Mouse (Mus musculus) limb, embryonic 10.5 days (tissue): ENCODE data around the gene Cdhr5. TPM values are rescaled to one million over a fixed set of nuclear protein-coding genes. Genes with fewer than 3 reads are reported as not detected.
"Not testable (repeated sequence)": the region's sequence is repeated elsewhere in the genome, so short reads cannot be mapped to it uniquely, and the experiment has no call there.

Experiments
- DNase-seq: peaks from one replicate; pipeline ENCODE4 v3.0.0-alpha.2; 2017; ENCODE audit warnings: low spot score
- H3K27ac ChIP-seq: fragments of 300-500 bp; sonication (generic); 2 replicates; pipeline ENCODE4 v1.5.1; 2016; ENCODE audit warnings: mild to moderate bottlenecking
- H3K27me3 ChIP-seq: fragments of 300-500 bp; sonication (generic); 2 replicates; pipeline ENCODE4 v1.6.1; 2016; ENCODE audit warnings: low read depth, mild to moderate bottlenecking; ENCODE audit not compliant: poor library complexity, severe bottlenecking
- H3K36me3 ChIP-seq: fragments of 300-500 bp; sonication (generic); 2 replicates; pipeline ENCODE4 v1.6.1; 2016; ENCODE audit warnings: mild to moderate bottlenecking, moderate library complexity
- H3K4me1 ChIP-seq: fragments of 300-500 bp; sonication (generic); 2 replicates; pipeline ENCODE4 v1.6.1; 2016
- H3K4me3 ChIP-seq: fragments of 300-500 bp; sonication (generic); 2 replicates; pipeline ENCODE4 v1.5.1; 2016; ENCODE audit warnings: mild to moderate bottlenecking, moderate library complexity
- H3K9me3 ChIP-seq: fragments of 300-500 bp; sonication (generic); replicated peaks from 2 replicates; pipeline ENCODE4 v1.6.1; 2016; ENCODE audit warnings: mild to moderate bottlenecking
- WGBS: fragments of 180-500 bp; shearing (Covaris S2); methylation state at CpG from one replicate; pipeline ENCODE4 v1.1.7; 2016; 5-methylcytosine and 5-hydroxymethylcytosine counted together
- polyA plus RNA-seq: library from polyadenylated mRNA; unstranded; fragments of >200 nt; fragmentation: Nextera tagmentation; extraction: Ambion mirVana; gene quantifications from 2 replicates; pipeline ENCODE4 v1.2.1, GENCODE M21; 2016

The Cdhr5 gene
- polyA plus RNA-seq, 1 experiment from 2014 or later, result not detected

DNA sequence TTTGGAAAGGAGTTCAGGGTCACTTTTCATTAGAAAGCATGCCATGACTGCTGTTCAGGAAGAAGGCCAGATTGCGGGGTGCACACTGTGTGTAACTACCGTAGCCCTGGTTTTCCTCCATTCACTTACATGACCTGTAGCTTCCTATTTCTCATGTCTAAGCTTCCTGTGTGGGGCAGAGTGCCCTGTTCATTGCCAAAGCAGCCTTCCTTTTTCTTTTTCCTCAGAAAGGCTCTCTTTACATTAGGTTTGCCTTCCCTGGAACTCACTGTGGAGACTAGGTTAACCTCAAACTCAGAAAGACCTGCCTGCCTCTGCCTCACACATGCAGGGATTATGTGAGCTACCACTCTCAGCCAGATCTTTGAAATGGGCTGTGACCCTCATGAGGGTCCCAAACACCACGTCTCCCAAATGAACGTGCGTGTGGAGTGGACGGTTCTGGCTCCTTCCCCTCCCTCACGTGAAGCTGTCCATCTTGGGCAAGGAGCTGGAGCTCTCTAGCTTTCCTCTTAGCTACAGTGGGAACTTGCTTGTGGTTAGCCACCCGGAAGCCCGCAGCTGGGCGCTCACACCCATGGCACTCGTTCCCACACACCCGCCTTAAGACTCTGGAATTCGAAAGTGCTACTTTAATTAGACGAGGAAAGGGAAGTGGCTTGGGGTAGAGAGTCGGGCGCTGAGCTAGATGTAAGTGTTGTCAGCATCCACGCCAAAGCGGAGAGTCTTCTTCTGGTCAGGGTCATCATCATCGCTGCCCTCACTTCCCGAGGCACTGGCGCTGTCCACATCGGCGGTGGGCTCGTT, 7.9 kb downstream of the Cdhr5 start:
- no peak for DNase-seq
- H3K36me3 ChIP-seq, result peaks cover 11% of the 10 kb centered on the region
- H3K27me3 ChIP-seq, result no peaks in the 10 kb centered on the region
- no peak overlapping the region for H3K27ac ChIP-seq
- H3K9me3 ChIP-seq, result no peaks in the 10 kb centered on the region
- 80% methylated on average over 24 of the region's 24 CpGs for WGBS
- no peak overlapping the region for H3K4me3 ChIP-seq
- H3K4me1 ChIP-seq, result peaks cover 23% of the 10 kb centered on the region

DNA sequence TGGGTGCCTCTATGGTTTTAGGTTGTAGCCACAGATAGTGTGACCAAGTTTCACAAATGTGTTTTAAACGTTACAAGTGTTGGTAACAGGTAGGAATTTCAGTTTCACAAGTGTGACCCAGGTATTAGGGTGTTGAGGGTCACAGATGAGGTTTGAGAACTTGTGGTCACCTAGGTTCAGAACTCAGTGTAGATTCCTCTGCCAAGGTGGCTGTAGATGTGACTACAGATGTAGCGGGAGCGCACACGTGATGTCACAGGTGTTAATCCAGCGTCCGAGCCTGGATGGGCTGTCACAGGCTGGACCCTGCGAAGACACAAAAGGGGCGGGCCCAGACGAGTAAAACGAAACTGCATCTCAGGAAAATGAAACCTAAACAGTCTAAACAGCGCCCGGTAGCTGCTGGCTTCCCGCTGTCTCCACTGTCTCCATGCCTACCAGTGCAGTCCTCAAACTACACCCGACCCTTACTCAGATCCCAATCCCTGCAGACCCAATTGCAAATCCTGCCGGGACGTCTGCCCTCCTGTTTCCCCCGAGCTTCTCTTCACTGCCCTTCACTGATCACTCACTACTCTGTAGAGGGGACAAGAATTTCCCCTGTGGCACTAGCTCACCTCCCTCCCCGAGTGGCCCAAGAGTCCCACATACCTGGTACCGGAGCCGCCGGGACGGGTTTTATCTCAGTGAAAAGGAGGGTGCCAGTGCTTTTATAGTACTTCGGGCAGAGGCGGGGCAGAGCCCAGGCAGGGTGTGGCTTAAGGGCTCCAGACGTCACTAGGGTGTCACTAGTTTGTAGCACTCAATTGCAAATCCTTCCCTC, 10.6 kb downstream of the Cdhr5 start, which contains the start of gene Irf7:
Irf7 (minus strand) TSS at position 743 of the 823 bp plus-strand sequence.
- 14% methylated on average over 25 of the region's 25 CpGs for WGBS
- Histone ChIP-seq H3K36me3 (peaks cover 38% of the 10 kb centered on the region), H3K27ac (peak within 1 kb of the TSS; percentile 11), H3K27me3 (no peaks in the 10 kb centered on the region), H3K4me1 (peaks cover 23% of the 10 kb centered on the region), H3K9me3 (no peaks in the 10 kb centered on the region), H3K4me3 (peak within 1 kb of the TSS; percentile 46)
- no peak for DNase-seq

- peaks cover 44% of the 10 kb centered on the region for H3K36me3 ChIP-seq
- no peak for DNase-seq
- H3K4me1 ChIP-seq, result peaks cover 23% of the 10 kb centered on the region
- no peak overlapping the region for H3K4me3 ChIP-seq
- no peaks in the 10 kb centered on the region for H3K27me3 ChIP-seq
- no peak overlapping the region for H3K27ac ChIP-seq
- WGBS, result 47% methylated on average over 11 of the region's 11 CpGs
- no peaks in the 10 kb centered on the region for H3K9me3 ChIP-seq
Observed at GRCm38 (mm10) chr7:141265411-141265738, 11.2 kb downstream of the Cdhr5 start.

GRCm38 (mm10) chr7:141264761-141265410, 11.7 kb downstream of the Cdhr5 start:
- 37% methylated on average over 12 of the region's 12 CpGs for WGBS
- Histone ChIP-seq H3K4me3 (no peak overlapping the region), H3K27ac (no peak overlapping the region), H3K9me3 (no peaks in the 10 kb centered on the region), H3K36me3 (peaks cover 49% of the 10 kb centered on the region), H3K27me3 (no peaks in the 10 kb centered on the region), H3K4me1 (peaks cover 23% of the 10 kb centered on the region)
- peak; percentile 55 for DNase-seq

- Histone ChIP-seq H3K4me1 (peaks cover 21% of the 10 kb centered on the region), H3K4me3 (no peak overlapping the region), H3K36me3 (peaks cover 56% of the 10 kb centered on the region), H3K27ac (no peak overlapping the region), H3K27me3 (no peaks in the 10 kb centered on the region), H3K9me3 (no peaks in the 10 kb centered on the region)
- WGBS, result 74% methylated on average over 11 of the region's 11 CpGs
- no peak for DNase-seq
Observed at GRCm38 (mm10) chr7:141264041-141264700, 12.4 kb downstream of the Cdhr5 start.

- Histone ChIP-seq H3K27me3 (no peaks in the 10 kb centered on the region), H3K36me3 (peaks cover 61% of the 10 kb centered on the region), H3K4me1 (peaks cover 19% of the 10 kb centered on the region), H3K27ac (no peak overlapping the region), H3K9me3 (no peaks in the 10 kb centered on the region), H3K4me3 (no peak overlapping the region)
- WGBS, result 92% methylated on average over 13 of the region's 13 CpGs
- no peak for DNase-seq
Observed at GRCm38 (mm10) chr7:141263640-141264039, 12.9 kb downstream of the Cdhr5 start.

- Histone ChIP-seq H3K4me3 (no peak overlapping the region), H3K4me1 (peaks cover 17% of the 10 kb centered on the region), H3K27ac (no peak overlapping the region), H3K36me3 (peaks cover 83% of the 10 kb centered on the region), H3K27me3 (no peaks in the 10 kb centered on the region), H3K9me3 (no peaks in the 10 kb centered on the region)
- DNase-seq, result no peak
- 96% methylated on average over 3 of the region's 3 CpGs for WGBS
Observed at GRCm38 (mm10) chr7:141261480-141261879, 15.1 kb downstream of the Cdhr5 start.

- Histone ChIP-seq H3K36me3 (peaks cover 97% of the 10 kb centered on the region), H3K4me3 (no peak overlapping the region), H3K9me3 (no peaks in the 10 kb centered on the region), H3K4me1 (no peaks in the 10 kb centered on the region), H3K27ac (no peak overlapping the region), H3K27me3 (no peaks in the 10 kb centered on the region)
- DNase-seq, result no peak
- 95% methylated on average over 10 of the region's 10 CpGs for WGBS
Observed at GRCm38 (mm10) chr7:141256159-141256558, 20.4 kb downstream of the Cdhr5 start.

DNA sequence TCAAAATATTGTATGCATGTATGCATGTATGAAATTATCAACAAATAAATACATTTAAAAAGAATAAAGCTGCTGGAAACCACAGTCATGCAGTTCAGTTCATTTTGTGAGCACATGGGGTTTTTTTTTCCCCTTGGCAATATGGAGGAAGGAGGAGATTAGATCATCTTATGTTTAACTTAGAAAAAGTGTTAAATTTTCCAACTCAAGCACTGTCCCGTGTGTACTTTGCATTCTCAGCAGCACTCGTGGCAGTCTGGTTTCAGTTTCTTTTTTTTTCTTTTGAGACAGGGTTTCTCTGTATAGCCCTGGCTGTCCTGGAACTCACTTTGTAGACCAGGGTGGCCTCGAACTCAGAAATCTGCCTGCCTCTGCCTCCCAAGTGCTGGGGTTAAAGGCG, 26.1 kb downstream of the Cdhr5 start:
- H3K27ac ChIP-seq, result not testable (repeated sequence)

DNA sequence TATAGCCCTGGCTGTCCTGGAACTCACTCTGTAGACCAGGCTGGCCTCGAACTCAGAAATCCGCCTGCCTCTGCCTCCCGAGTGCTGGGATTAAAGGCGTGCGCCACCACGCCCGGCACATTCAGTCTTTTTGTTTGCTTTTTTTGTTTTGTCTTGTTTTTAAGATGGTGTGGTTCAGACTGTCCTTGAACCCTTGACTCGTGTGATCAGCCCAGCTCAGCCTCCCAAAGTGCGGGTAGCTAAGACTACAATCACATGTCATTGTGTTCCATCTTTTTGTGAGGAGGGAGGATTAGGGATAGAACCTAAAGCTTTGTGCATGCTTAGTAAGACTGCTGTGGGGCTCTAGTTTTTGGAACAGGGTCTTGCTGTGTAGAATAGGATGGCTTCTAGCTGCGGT, 45.0 kb downstream of the Cdhr5 start:
- H3K36me3 ChIP-seq, result peaks cover 62% of the 10 kb centered on the region
- peaks cover 20% of the 10 kb centered on the region for H3K4me1 ChIP-seq
- DNase-seq, result no peak
- H3K27me3 ChIP-seq, result no peaks in the 10 kb centered on the region
- no peaks in the 10 kb centered on the region for H3K9me3 ChIP-seq
- no peak overlapping the region for H3K4me3 ChIP-seq
- 94% methylated on average over 10 of the region's 10 CpGs for WGBS
- H3K27ac ChIP-seq, result no peak overlapping the region

More for the DNA sequence above, 26.1 kb downstream of the Cdhr5 start:
- not testable (repeated sequence) for H3K9me3 ChIP-seq, H3K4me1 ChIP-seq, H3K27me3 ChIP-seq, DNase-seq, H3K4me3 ChIP-seq
- H3K36me3 ChIP-seq, result peaks cover 97% of the 10 kb centered on the region
- 96% methylated on average over 4 of the region's 4 CpGs for WGBS

DNA sequence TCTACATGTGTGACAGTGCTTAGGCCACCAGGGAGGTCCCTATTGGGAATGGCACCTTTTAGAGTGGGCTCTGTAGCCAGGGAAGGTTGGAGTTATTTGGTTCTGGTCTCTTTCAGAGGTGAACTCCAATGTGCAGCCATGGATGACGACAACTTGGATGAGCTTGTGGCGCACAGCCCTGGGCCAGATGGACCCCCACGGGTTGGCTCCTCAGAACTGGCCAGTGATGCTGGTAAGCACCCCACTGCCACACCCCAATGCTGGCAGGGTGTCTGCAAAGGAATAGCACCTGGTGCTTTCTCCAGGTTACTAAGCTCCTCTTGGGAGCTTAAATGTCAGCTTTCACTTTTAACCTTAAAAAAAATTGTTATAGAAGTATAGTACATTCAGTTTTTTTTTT, 45.5 kb downstream of the Cdhr5 start:
- Histone ChIP-seq H3K27me3 (no peaks in the 10 kb centered on the region), H3K4me1 (peaks cover 20% of the 10 kb centered on the region), H3K9me3 (no peaks in the 10 kb centered on the region), H3K4me3 (no peak overlapping the region), H3K36me3 (peaks cover 58% of the 10 kb centered on the region), H3K27ac (no peak overlapping the region)
- no peak for DNase-seq
- 94% methylated on average over 3 of the region's 3 CpGs for WGBS

- Histone ChIP-seq H3K9me3 (no peaks in the 10 kb centered on the region), H3K27me3 (no peaks in the 10 kb centered on the region), H3K36me3 (peaks cover 52% of the 10 kb centered on the region), H3K4me1 (peaks cover 20% of the 10 kb centered on the region), H3K4me3 (no peak overlapping the region), H3K27ac (no peak overlapping the region)
- DNase-seq, result no peak
- 97% methylated on average over 4 of the region's 4 CpGs for WGBS
Observed at GRCm38 (mm10) chr7:141230570-141230969, 46.0 kb downstream of the Cdhr5 start.
